Mouse (Mus musculus): ENCODE data around the gene Gm9008.
"Not testable (repeated sequence)": the region's sequence is repeated elsewhere in the genome, so short reads cannot be mapped to it uniquely, and the experiment has no call there.

Gene Gm9008

DNA sequence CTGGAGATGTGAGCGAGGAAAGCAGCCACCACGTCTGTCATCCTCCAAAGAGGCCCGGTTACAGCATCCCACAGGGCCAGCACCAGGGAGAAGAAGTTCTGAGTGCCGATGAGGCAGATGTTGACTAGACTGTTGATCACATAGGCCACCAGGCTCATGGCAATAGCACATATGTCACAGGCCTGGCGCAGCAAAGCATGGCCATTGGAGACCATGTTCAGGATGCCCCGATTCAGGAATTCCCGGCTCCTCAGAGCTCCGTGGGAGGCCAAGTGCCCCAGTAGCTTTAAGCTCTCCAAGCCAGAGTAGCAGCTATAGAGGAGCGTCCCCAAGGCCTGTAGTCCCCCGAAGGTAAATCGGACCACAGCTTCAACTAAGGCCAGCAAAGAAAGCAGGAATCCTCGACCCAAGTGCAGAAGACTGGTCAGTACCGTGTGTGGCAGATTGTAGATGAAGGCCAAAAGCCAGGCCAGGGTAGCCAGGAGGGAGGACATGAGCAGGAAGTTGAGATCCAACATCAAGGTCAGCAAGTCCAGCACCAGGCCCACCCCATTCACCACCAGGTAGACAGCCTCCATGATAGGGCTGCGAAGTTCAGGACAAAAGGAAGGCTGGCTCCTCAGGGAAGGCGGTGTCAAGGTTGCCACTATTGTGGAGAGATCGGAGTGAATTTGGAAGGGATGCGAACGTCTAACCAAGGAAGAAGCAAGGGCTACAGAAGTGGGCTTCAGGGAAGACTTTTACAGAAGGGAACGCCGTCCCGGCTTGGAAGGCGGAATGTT, at the start of gene Gm9008:
Gene Gm9008 (minus strand): TSS at position 731 of the 782 bp plus-strand sequence.
- not testable (repeated sequence) for DNase-seq (ENCODE audit: low read depth, low spot score)

DNA sequence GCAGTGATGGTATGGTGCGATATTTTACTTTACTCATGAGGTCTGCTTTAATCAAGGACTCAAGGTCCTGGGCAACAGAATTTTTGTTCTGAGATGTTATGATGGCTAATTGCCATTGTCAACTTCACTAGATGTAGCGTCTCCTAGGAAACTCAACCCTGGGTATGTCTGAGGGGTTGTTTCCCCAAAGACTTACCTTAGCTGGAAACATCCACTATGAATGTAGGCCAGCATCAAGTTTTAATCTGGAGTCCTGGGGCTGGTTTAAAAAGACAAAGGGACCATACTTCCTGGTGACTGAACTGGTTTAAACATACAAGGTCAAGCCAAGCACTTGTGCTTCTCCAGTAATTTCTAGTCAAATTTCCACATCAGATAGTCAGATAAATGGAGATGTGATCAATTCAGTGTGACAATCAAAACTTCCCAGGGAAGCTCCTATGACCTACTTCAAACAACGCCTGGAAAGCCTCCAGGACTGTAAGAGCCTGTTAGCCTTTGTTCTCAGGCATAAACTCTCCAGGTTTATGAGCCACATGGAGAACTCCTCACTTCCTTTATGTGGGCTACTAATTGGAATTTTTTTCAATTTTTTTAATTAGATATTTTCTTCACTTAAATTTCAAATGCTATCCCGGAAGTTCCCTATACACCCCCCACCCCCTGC, 24.5 kb upstream of the Gm9008 start:
- no peak for DNase-seq (ENCODE audit: low read depth, low spot score)

DNA sequence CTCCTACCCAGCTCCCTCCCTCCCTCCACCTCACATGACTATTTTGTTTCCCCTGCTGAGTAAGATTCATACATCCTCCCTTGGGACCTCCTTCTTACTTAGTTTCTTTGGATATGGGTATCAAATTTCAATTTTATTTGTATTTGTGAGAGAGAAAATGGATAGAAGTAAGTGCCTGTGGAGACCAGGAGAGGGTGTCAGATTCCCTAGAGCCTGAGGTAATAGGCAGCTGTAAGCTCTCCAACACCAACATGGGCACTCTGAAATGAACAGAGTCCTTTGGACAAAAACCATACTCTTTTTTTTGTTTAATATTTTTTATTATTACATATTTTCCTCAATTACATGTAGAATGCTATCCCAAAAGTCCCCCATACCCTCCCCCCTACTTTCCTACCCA, 12.6 kb upstream of the Gm9008 start:
- no peak for DNase-seq (ENCODE audit: low read depth, low spot score)

DNA sequence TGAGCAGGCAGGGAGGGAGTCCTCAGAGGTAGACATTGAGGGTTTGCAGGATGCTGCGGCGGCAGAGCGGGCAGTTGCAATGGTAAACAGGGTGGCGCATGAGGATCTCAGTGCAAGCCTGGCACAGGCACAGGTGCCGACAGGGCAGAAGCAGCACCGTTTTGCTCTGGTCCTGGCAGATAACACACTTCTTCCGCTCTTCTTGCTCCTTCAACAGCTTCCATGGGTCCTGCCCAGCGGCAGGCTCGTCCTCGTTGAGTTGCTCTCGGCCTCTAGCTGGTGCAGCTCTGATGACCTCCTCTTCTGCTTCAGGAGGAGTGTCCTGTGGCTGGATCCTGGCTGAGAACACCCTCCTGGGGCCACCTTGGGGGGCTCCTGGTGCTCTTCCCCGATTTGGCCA, 1.2 kb downstream of the Gm9008 start:
- DNase-seq (ENCODE audit: low read depth, low spot score): not testable (repeated sequence)

DNA sequence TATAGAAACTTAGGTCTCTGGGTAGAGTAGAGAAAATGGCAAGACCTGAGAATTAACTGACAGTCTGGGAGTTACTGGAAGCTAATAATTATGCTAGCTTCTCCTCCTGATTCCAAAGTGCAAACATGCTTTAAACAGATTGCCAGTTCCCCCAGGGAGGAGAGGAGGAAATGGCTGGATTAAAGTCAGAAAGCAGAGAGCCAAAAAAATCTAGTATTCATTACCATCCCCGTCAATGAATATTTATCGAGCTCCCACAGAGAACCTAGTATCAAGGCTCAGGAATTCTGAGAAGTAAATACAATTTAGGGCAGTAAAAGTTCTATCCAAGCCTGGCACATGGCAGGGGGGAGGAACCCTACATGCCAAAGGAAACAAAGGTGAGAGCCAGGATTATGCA, 29.4 kb downstream of the Gm9008 start:
- DNase-seq (ENCODE audit: low read depth, low spot score): no peak

Measured in WW6 (cell line).